Mouse (Mus musculus) megakaryocyte, embryonic 14.5 days (primary cell): Measurements from ENCODE around the gene Bmt2. TPM values are rescaled to one million over a fixed set of nuclear protein-coding genes. Genes with fewer than 3 reads are reported as not detected.

Experiments used
- H3K27me3 ChIP-seq: replicated peaks from 2 replicates; pipeline ENCODE3; 2012; ENCODE audit warnings: inconsistent platforms
- H3K36me3 ChIP-seq: replicated peaks from 2 replicates; pipeline ENCODE3; 2012; ENCODE audit warnings: low read length, inconsistent platforms, mixed read lengths
- H3K4me1 ChIP-seq: 2 replicates; pipeline ENCODE4 v1.6.1; 2012; ENCODE audit warnings: inconsistent platforms
- H3K4me3 ChIP-seq: replicated peaks from 2 replicates; pipeline ENCODE3; 2012; ENCODE audit warnings: moderate library complexity, mild to moderate bottlenecking, inconsistent platforms
- H3K9me3 ChIP-seq: 2 replicates; pipeline ENCODE4 v1.6.1; 2012; ENCODE audit warnings: inconsistent platforms
- FLI1 ChIP-seq: IDR thresholded peaks from 2 replicates; pipeline ENCODE4 v1.6.1; 2012; ENCODE audit warnings: low read length, inconsistent platforms, mixed read lengths
- GATA1 ChIP-seq: IDR thresholded peaks from 3 replicates; pipeline ENCODE4 v1.6.1; 2012; ENCODE audit warnings: mixed read lengths, low read length, inconsistent platforms, borderline replicate concordance
- polyA plus RNA-seq: library from polyadenylated mRNA; stranded (reverse); fragments of >175 nt; gene quantifications from 2 replicates; pipeline ENCODE4 v1.2.3, GENCODE M21; 2012; ENCODE audit warnings: low replicate concordance; ENCODE audit not compliant: insufficient read depth

The Bmt2 gene
- 0.92 and 1.8 TPM in 2 replicates for polyA plus RNA-seq

- H3K4me1 ChIP-seq, result peaks cover 49% of the 10 kb centered on the region
- H3K9me3 ChIP-seq, result no peaks in the 10 kb centered on the region
- H3K4me3 ChIP-seq, result peak within 1 kb of the TSS; percentile 99
- peaks cover 19% of the 10 kb centered on the region for H3K36me3 ChIP-seq
- no peaks in the 10 kb centered on the region for H3K27me3 ChIP-seq
- TF ChIP-seq GATA1, result no peak
- TF ChIP-seq FLI1, result peak; percentile 17; the same call in 1 of the 2 replicates
These were observed at the start of gene Bmt2 for GRCm38 (mm10) chr6:13677818-13678282. Gene Bmt2 (minus strand): TSS chr6:13677966.

GRCm38 (mm10) chr6:13722166-13722565 lies 44.4 kb upstream of the Bmt2 start:
- TF ChIP-seq GATA1, result no peak
- TF ChIP-seq FLI1, result no peak
- H3K4me1 ChIP-seq, result no peaks in the 10 kb centered on the region
- no peaks in the 10 kb centered on the region for H3K27me3 ChIP-seq
- no peaks in the 10 kb centered on the region for H3K36me3 ChIP-seq
- no peak overlapping the region for H3K4me3 ChIP-seq
- no peaks in the 10 kb centered on the region for H3K9me3 ChIP-seq

GRCm38 (mm10) chr6:13714867-13715266 lies 37.1 kb upstream of the Bmt2 start:
- Histone ChIP-seq H3K4me1 (no peaks in the 10 kb centered on the region), H3K9me3 (no peaks in the 10 kb centered on the region), H3K36me3 (no peaks in the 10 kb centered on the region), H3K4me3 (no peak overlapping the region), H3K27me3 (no peaks in the 10 kb centered on the region)
- TF ChIP-seq FLI1 (no peak), GATA1 (no peak)

- Histone ChIP-seq H3K36me3 (no peaks in the 10 kb centered on the region), H3K4me1 (no peaks in the 10 kb centered on the region), H3K27me3 (no peaks in the 10 kb centered on the region), H3K4me3 (no peak overlapping the region), H3K9me3 (peaks cover 3% of the 10 kb centered on the region)
- TF ChIP-seq FLI1 (no peak), GATA1 (no peak)
These were observed 19.1 kb upstream of the Bmt2 start for GRCm38 (mm10) chr6:13696882-13697281.

- no peak for TF ChIP-seq FLI1
- TF ChIP-seq GATA1, result no peak
- no peaks in the 10 kb centered on the region for H3K4me1 ChIP-seq
- H3K27me3 ChIP-seq, result no peaks in the 10 kb centered on the region
- no peak overlapping the region for H3K4me3 ChIP-seq
- H3K36me3 ChIP-seq, result no peaks in the 10 kb centered on the region
- H3K9me3 ChIP-seq, result peaks cover 3% of the 10 kb centered on the region
These were observed 17.5 kb upstream of the Bmt2 start for GRCm38 (mm10) chr6:13695103-13695845.

GRCm38 (mm10) chr6:13691657-13692294 lies 14.0 kb upstream of the Bmt2 start:
- TF ChIP-seq FLI1 (no peak), GATA1 (no peak)
- no peaks in the 10 kb centered on the region for H3K4me1 ChIP-seq
- peaks cover 3% of the 10 kb centered on the region for H3K9me3 ChIP-seq

GRCm38 (mm10) chr6:13690398-13690797 lies 12.6 kb upstream of the Bmt2 start:
- Histone ChIP-seq H3K4me3 (no peak overlapping the region), H3K9me3 (peaks cover 3% of the 10 kb centered on the region), H3K36me3 (no peaks in the 10 kb centered on the region), H3K27me3 (no peaks in the 10 kb centered on the region), H3K4me1 (no peaks in the 10 kb centered on the region)
- TF ChIP-seq FLI1, result no peak
- TF ChIP-seq GATA1, result no peak

More at GRCm38 (mm10) chr6:13691657-13692294, 14.0 kb upstream of the Bmt2 start:
- Histone ChIP-seq H3K27me3 (no peaks in the 10 kb centered on the region), H3K4me3 (no peak overlapping the region), H3K36me3 (no peaks in the 10 kb centered on the region)

- Histone ChIP-seq H3K27me3 (no peaks in the 10 kb centered on the region), H3K9me3 (no peaks in the 10 kb centered on the region), H3K4me3 (no peak overlapping the region), H3K4me1 (peaks cover 16% of the 10 kb centered on the region), H3K36me3 (no peaks in the 10 kb centered on the region)
- TF ChIP-seq GATA1, result no peak
- TF ChIP-seq FLI1, result no peak
These were observed 6.3 kb upstream of the Bmt2 start for GRCm38 (mm10) chr6:13683929-13684595.

GRCm38 (mm10) chr6:13678349-13678748 lies 583 bp upstream of the Bmt2 start:
- TF ChIP-seq GATA1 (no peak), FLI1 (no peak)
- peaks cover 44% of the 10 kb centered on the region for H3K4me1 ChIP-seq
- H3K4me3 ChIP-seq, result peak overlapping the region; percentile 99
- peaks cover 14% of the 10 kb centered on the region for H3K36me3 ChIP-seq
- no peaks in the 10 kb centered on the region for H3K27me3 ChIP-seq
- no peaks in the 10 kb centered on the region for H3K9me3 ChIP-seq

- TF ChIP-seq GATA1 (no peak), FLI1 (no peak)
- Histone ChIP-seq H3K36me3 (peaks cover 24% of the 10 kb centered on the region), H3K9me3 (no peaks in the 10 kb centered on the region), H3K4me1 (peaks cover 45% of the 10 kb centered on the region), H3K4me3 (peak overlapping the region; percentile 99), H3K27me3 (no peaks in the 10 kb centered on the region)
These were observed 515 bp downstream of the Bmt2 start for GRCm38 (mm10) chr6:13677141-13677761.
